Mouse (Mus musculus) CH12.LX (cell line): ENCODE measurements around the gene Frmd4a.

Source experiments
- BHLHE40 ChIP-seq: IDR thresholded peaks from 2 replicates; pipeline ENCODE4 v1.6.1; 2011; ENCODE audit warnings: mild to moderate bottlenecking, low read depth, low read length, improper control_type of control experiment
- CTCF ChIP-seq, 2 experiments: IDR thresholded peaks in 1 of 2; conservative IDR thresholded peaks in 1 of 2; 2 replicates each; pipeline ENCODE4 v1.5.1; 2011 to 2012; ENCODE audit warnings: low read depth in 2 of 2, low read length in 2 of 2, improper control_type of control experiment in 1 of 2, inconsistent platforms in 1 of 2, mild to moderate bottlenecking in 1 of 2, moderate library complexity in 1 of 2
- ELF1 ChIP-seq: IDR thresholded peaks from 2 replicates; pipeline ENCODE4 v1.6.1; 2014; ENCODE audit warnings: low read depth, mild to moderate bottlenecking, inconsistent platforms, low read length, improper control_type of control experiment
- EP300 ChIP-seq: IDR thresholded peaks from 2 replicates; pipeline ENCODE4 v1.6.1; 2011; ENCODE audit warnings: low read length, improper control_type of control experiment
- HCFC1 ChIP-seq: IDR thresholded peaks from 2 replicates; pipeline ENCODE4 v1.6.1; 2012; ENCODE audit warnings: low read depth, mild to moderate bottlenecking, inconsistent platforms, low read length, improper control_type of control experiment
- MAFK ChIP-seq: IDR thresholded peaks from 2 replicates; pipeline ENCODE4 v1.6.1; 2011; ENCODE audit warnings: low read length, improper control_type of control experiment; ENCODE audit not compliant: insufficient replicate concordance
- MEF2A ChIP-seq: IDR thresholded peaks from 2 replicates; pipeline ENCODE4 v1.6.1; 2014; ENCODE audit warnings: low read depth, mild to moderate bottlenecking, inconsistent platforms, low read length, improper control_type of control experiment, borderline replicate concordance
- POLR2A ChIP-seq: IDR thresholded peaks from 2 replicates; pipeline ENCODE4 v1.6.1; 2011; ENCODE audit warnings: low read depth, mild to moderate bottlenecking, improper control_type of control experiment, low read length
- SMC3 ChIP-seq: IDR thresholded peaks from 2 replicates; pipeline ENCODE4 v1.6.1; 2011; ENCODE audit warnings: low read depth, low read length, improper control_type of control experiment
- UBTF ChIP-seq: IDR thresholded peaks from 2 replicates; pipeline ENCODE4 v1.6.1; 2012; ENCODE audit warnings: low read depth, mild to moderate bottlenecking, inconsistent platforms, low read length, improper control_type of control experiment, moderate library complexity

GRCm38 (mm10) chr2:4018431-4018876 is 937 bp downstream of the Frmd4a start:
- TF ChIP-seq SMC3 = no peak
- no peak for TF ChIP-seq CTCF (conservative IDR thresholded peaks at IDR 0.05 in 1 of 2, IDR thresholded peaks at IDR 0.05 in 1 of 2; ENCODE audit: low read depth in 2 of 2, low read length in 2 of 2)
- TF ChIP-seq UBTF = no peak
- TF ChIP-seq POLR2A = no peak
- TF ChIP-seq HCFC1 = no peak
- no peak for TF ChIP-seq EP300
- TF ChIP-seq MAFK = no peak
- TF ChIP-seq BHLHE40 = no peak
- no peak for TF ChIP-seq MEF2A
- TF ChIP-seq ELF1 = no peak
